Mouse (Mus musculus): Measurements from ENCODE around the gene Cul9.

GRCm38 (mm10) chr17:46505617-46506016 is 40.6 kb downstream of the Cul9 start:
- no peak for TF ChIP-seq CTCF (IDR thresholded peaks at IDR 0.05; ENCODE audit: borderline replicate concordance, control insufficient read depth, extremely low read depth, insufficient read depth, low read length, poor library complexity)
- no peak for TF ChIP-seq POLR2A (IDR thresholded peaks at IDR 0.05; ENCODE audit: control insufficient read depth, extremely low read depth, insufficient read depth, low read length, poor library complexity)

Data from thymus, adult 2 months (tissue).